Mouse (Mus musculus) spleen, adult 2 months (tissue): ENCODE data around the gene Gm37240. TPM values are rescaled to one million over a fixed set of nuclear protein-coding genes. Genes with fewer than 3 reads are reported as not detected.

Experiments used
- DNase-seq, 2 experiments: peaks; one replicate each; pipeline versions ENCODE4 v3.0.0 to v3.0.0-alpha.2; 2012 to 2021; ENCODE audit warnings: low spot score in 2 of 2, low read depth in 1 of 2
- H3K27ac ChIP-seq: fragments of 200-500 bp; 2 replicates; pipeline ENCODE4 v1.5.1; 2012; ENCODE audit warnings: low read length, inconsistent platforms; ENCODE audit not compliant: insufficient read depth
- H3K27me3 ChIP-seq: fragments of 200-500 bp; 2 replicates; pipeline ENCODE4 v1.6.1; 2012; ENCODE audit warnings: mild to moderate bottlenecking, moderate library complexity, low read length, inconsistent platforms; ENCODE audit not compliant: control insufficient read depth, insufficient read depth
- H3K36me3 ChIP-seq: fragments of 200-500 bp; 2 replicates; pipeline ENCODE4 v1.6.1; 2012; ENCODE audit warnings: mild to moderate bottlenecking, low read length, inconsistent platforms; ENCODE audit not compliant: control insufficient read depth, insufficient read depth
- H3K4me1 ChIP-seq: fragments of 200-500 bp; 2 replicates; pipeline ENCODE4 v1.6.1; 2011; ENCODE audit warnings: inconsistent platforms; ENCODE audit not compliant: control insufficient read depth, insufficient read depth, insufficient read length
- H3K4me3 ChIP-seq: fragments of 200-500 bp; 2 replicates; pipeline ENCODE4 v1.5.1; 2011; ENCODE audit warnings: mild to moderate bottlenecking, inconsistent platforms; ENCODE audit not compliant: insufficient read depth, insufficient read length; ENCODE audit errors: extremely low read depth
- CTCF ChIP-seq: fragments of 200-500 bp; IDR thresholded peaks from 2 replicates; pipeline ENCODE4 v1.5.1; 2011; ENCODE audit warnings: mild to moderate bottlenecking, inconsistent platforms; ENCODE audit not compliant: insufficient read depth, insufficient read length, insufficient replicate concordance; ENCODE audit errors: extremely low read depth
- POLR2A ChIP-seq: fragments of 200-500 bp; IDR thresholded peaks from 2 replicates; pipeline ENCODE4 v1.6.1; 2011; ENCODE audit warnings: low read depth, low read length, inconsistent platforms
- WGBS: fragments of 180-500 bp; shearing (Covaris S2); methylation state at CpG from one replicate; pipeline ENCODE4 v1.1.7; 2018; 5-methylcytosine and 5-hydroxymethylcytosine counted together
- polyA plus RNA-seq: library from polyadenylated mRNA; depleted of rRNA; stranded (reverse); fragments of >200 nt; gene quantifications from 2 replicates; pipeline ENCODE4 v1.2.3, GENCODE M21; 2012

The Gm37240 gene
- polyA plus RNA-seq, 1 experiment, result 1.1 TPM

GRCm38 (mm10) chr3:85603811-85604210 lies 283.5 kb downstream of the Gm37240 start:
- H3K4me1 ChIP-seq, result no peaks in the 10 kb centered on the region
- no peak overlapping the region for H3K27ac ChIP-seq
- no peaks in the 10 kb centered on the region for H3K27me3 ChIP-seq
- no peak overlapping the region for H3K4me3 ChIP-seq
- 100% methylated on average over 1 of the region's 1 CpGs for WGBS
- no peak for DNase-seq
- H3K36me3 ChIP-seq, result peaks cover 7% of the 10 kb centered on the region
- TF ChIP-seq POLR2A (no peak), CTCF (no peak)

GRCm38 (mm10) chr3:85601841-85602305 lies 285.4 kb downstream of the Gm37240 start:
- no peaks in the 10 kb centered on the region for H3K27me3 ChIP-seq
- no peaks in the 10 kb centered on the region for H3K4me1 ChIP-seq
- no peak for TF ChIP-seq CTCF
- no peak for TF ChIP-seq POLR2A
- no peak for DNase-seq
- WGBS, result 67% methylated on average over 3 of the region's 3 CpGs
- H3K36me3 ChIP-seq, result peaks cover 5% of the 10 kb centered on the region
- H3K27ac ChIP-seq, result no peak overlapping the region
- no peak overlapping the region for H3K4me3 ChIP-seq

GRCm38 (mm10) chr3:85599526-85599925 lies 287.8 kb downstream of the Gm37240 start:
- TF ChIP-seq POLR2A (no peak), CTCF (no peak)
- H3K4me3 ChIP-seq, result no peak overlapping the region
- no peaks in the 10 kb centered on the region for H3K27me3 ChIP-seq
- H3K27ac ChIP-seq, result no peak overlapping the region
- H3K4me1 ChIP-seq, result no peaks in the 10 kb centered on the region
- H3K36me3 ChIP-seq, result no peaks in the 10 kb centered on the region
- DNase-seq, result no peak
- 85% methylated on average over 3 of the region's 3 CpGs for WGBS

GRCm38 (mm10) chr3:85594452-85594851 lies 292.9 kb downstream of the Gm37240 start:
- no peak overlapping the region for H3K4me3 ChIP-seq
- H3K27me3 ChIP-seq, result no peaks in the 10 kb centered on the region
- no peaks in the 10 kb centered on the region for H3K4me1 ChIP-seq
- TF ChIP-seq CTCF, result no peak
- TF ChIP-seq POLR2A, result no peak
- no peak overlapping the region for H3K27ac ChIP-seq
- H3K36me3 ChIP-seq, result no peaks in the 10 kb centered on the region
- no peak for DNase-seq
- WGBS, result 87% methylated on average over 3 of the region's 3 CpGs

GRCm38 (mm10) chr3:85592640-85593252 lies 294.6 kb downstream of the Gm37240 start:
- no peaks in the 10 kb centered on the region for H3K27me3 ChIP-seq
- H3K4me3 ChIP-seq, result no peak overlapping the region
- WGBS, result 91% methylated on average over 5 of the region's 5 CpGs
- no peaks in the 10 kb centered on the region for H3K4me1 ChIP-seq
- DNase-seq, result no peak
- no peaks in the 10 kb centered on the region for H3K36me3 ChIP-seq
- TF ChIP-seq POLR2A (no peak), CTCF (no peak)
- no peak overlapping the region for H3K27ac ChIP-seq

- H3K27ac ChIP-seq, result no peak overlapping the region
- 74% methylated on average over 4 of the region's 4 CpGs for whole genome bisulfite sequencing
- H3K27me3 ChIP-seq, result no peaks in the 10 kb centered on the region
- H3K4me1 ChIP-seq, result no peaks in the 10 kb centered on the region
- H3K36me3 ChIP-seq, result no peaks in the 10 kb centered on the region
- DNase-seq, result no peak
- H3K4me3 ChIP-seq, result no peak overlapping the region
- TF ChIP-seq CTCF, result no peak
- no peak for TF ChIP-seq POLR2A
Observed at GRCm38 (mm10) chr3:85592067-85592466, 295.3 kb downstream of the Gm37240 start.

- no peak for DNase-seq
Observed at GRCm38 (mm10) chr3:85590090-85590754, 297.1 kb downstream of the Gm37240 start.

More at GRCm38 (mm10) chr3:85590090-85590754, 297.1 kb downstream of the Gm37240 start:
- Histone ChIP-seq H3K36me3 (no peaks in the 10 kb centered on the region), H3K27me3 (no peaks in the 10 kb centered on the region), H3K27ac (no peak overlapping the region), H3K4me3 (no peak overlapping the region), H3K4me1 (no peaks in the 10 kb centered on the region)
- WGBS, result 88% methylated on average over 3 of the region's 3 CpGs
- TF ChIP-seq POLR2A (no peak), CTCF (no peak)
